Mouse (Mus musculus) ES-E14 (cell line): ENCODE measurements at regions not wholly inside any gene's neighbourhood (a gene's known extent, or its start where the extent isn't known, plus 50 kb on each side); places are given as distances from the start of the nearest gene placed in this dataset.

Experiments used
- DNase-seq: peaks from one replicate; pipeline ENCODE4 v3.0.0-alpha.2; 2013; ENCODE audit warnings: low read depth, low spot score
- H3K27ac ChIP-seq: 2 replicates; pipeline ENCODE4 v1.5.1; 2012; ENCODE audit warnings: low read depth, mild to moderate bottlenecking, low read length, moderate library complexity, mixed read lengths; ENCODE audit not compliant: poor library complexity, insufficient read depth, severe bottlenecking
- H3K36me3 ChIP-seq: 2 replicates; pipeline ENCODE4 v1.6.1; 2012; ENCODE audit warnings: mild to moderate bottlenecking, low read length, moderate library complexity, mixed read lengths; ENCODE audit not compliant: control insufficient read depth, poor library complexity, insufficient read depth, severe bottlenecking
- H3K4me1 ChIP-seq, 2 experiments: fragments of 150-350 bp in 1 of 2; sonication (generic) in 1 of 2; 2 replicates each; pipeline ENCODE4 v1.6.1; 2012; ENCODE audit warnings: low read length in 2 of 2, mild to moderate bottlenecking in 1 of 2, mixed read lengths in 1 of 2; ENCODE audit not compliant: control insufficient read depth in 2 of 2, insufficient read depth in 2 of 2, poor library complexity in 1 of 2
- H3K4me3 ChIP-seq, 2 experiments: fragments of 150-350 bp in 1 of 2; sonication (generic) in 1 of 2; 2 replicates each; pipeline ENCODE4 v1.5.1; 2012; ENCODE audit warnings: low read length in 2 of 2, low read depth in 1 of 2, mild to moderate bottlenecking in 1 of 2, mixed read lengths in 1 of 2; ENCODE audit not compliant: insufficient read depth in 1 of 2, poor library complexity in 1 of 2, severe bottlenecking in 1 of 2
- H3K9ac ChIP-seq: 2 replicates; pipeline ENCODE4 v1.6.1; 2012; ENCODE audit warnings: low read depth, mild to moderate bottlenecking, low read length, mixed read lengths; ENCODE audit not compliant: poor library complexity, insufficient read depth, severe bottlenecking
- H3K9me3 ChIP-seq: fragments of 150-350 bp; sonication (generic); 2 replicates; pipeline ENCODE4 v1.6.1; 2012; ENCODE audit warnings: low read depth, mild to moderate bottlenecking, low read length; ENCODE audit not compliant: control insufficient read depth, insufficient read depth
- CHD2 ChIP-seq: IDR thresholded peaks from 2 replicates; pipeline ENCODE4 v1.6.1; 2014; ENCODE audit warnings: mild to moderate bottlenecking, low read depth, low read length, inconsistent platforms
- HCFC1 ChIP-seq: IDR thresholded peaks from 2 replicates; pipeline ENCODE4 v1.6.1; 2012; ENCODE audit warnings: low read length, inconsistent platforms, borderline replicate concordance; ENCODE audit not compliant: insufficient read depth
- MAFK ChIP-seq: IDR thresholded peaks from 2 replicates; pipeline ENCODE4 v1.6.1; 2014; ENCODE audit warnings: mild to moderate bottlenecking, low read depth, low read length, inconsistent platforms; ENCODE audit not compliant: insufficient read depth
- ZC3H11A ChIP-seq: IDR thresholded peaks from 2 replicates; pipeline ENCODE4 v1.6.1; 2012; ENCODE audit warnings: low read depth, mild to moderate bottlenecking, inconsistent platforms, low read length, borderline replicate concordance
- ZNF384 ChIP-seq: IDR thresholded peaks from 2 replicates; pipeline ENCODE4 v1.6.1; 2012; ENCODE audit warnings: low read depth, low read length, inconsistent platforms
- in situ Hi-C, 2 experiments: fragments of 600-800 bp; cut with MboI; formaldehyde crosslinking; loops; one replicate each; pipeline ENCODE4 v1.15.1; 2025; ENCODE audit warnings: low sequenced_read_pairs in 2 of 2, inconsistent platforms in 1 of 2; ENCODE audit not compliant: unreplicated experiment in 2 of 2

- no peak for DNase-seq
- Histone ChIP-seq H3K9me3 (no peaks in the 10 kb centered on the region), H3K27ac (no peak overlapping the region), H3K9ac (no peak overlapping the region), H3K36me3 (no peaks in the 10 kb centered on the region), H3K4me3 (no peak overlapping the region), H3K4me1 (no peaks in the 10 kb centered on the region)
- in situ Hi-C loops: no loop called here
- TF ChIP-seq ZNF384: no peak
- no peak for TF ChIP-seq MAFK
- no peak for TF ChIP-seq CHD2
- TF ChIP-seq HCFC1: no peak
- TF ChIP-seq ZC3H11A: no peak
Observed at GRCm38 (mm10) chr1:118741286-118741685, 113.5 kb downstream of the Tfcp2l1 start.

- no peak for DNase-seq
- H3K4me3 ChIP-seq: no peak overlapping the region
- peaks cover 0 to 2% of the 10 kb centered on the region in 2 experiments; a peak in 1 of 4 replicates for H3K4me1 ChIP-seq
- in situ Hi-C loops: no loop called here
- TF ChIP-seq HCFC1 (no peak), CHD2 (no peak)
- no peaks in the 10 kb centered on the region for H3K9me3 ChIP-seq
- H3K36me3 ChIP-seq: no peaks in the 10 kb centered on the region
- H3K27ac ChIP-seq: no peak overlapping the region
- H3K9ac ChIP-seq: no peak overlapping the region
Observed at GRCm38 (mm10) chr1:118748196-118748595, 120.5 kb downstream of the Tfcp2l1 start.

GRCm38 (mm10) chr1:118752869-118753268, 125.1 kb downstream of the Tfcp2l1 start:
- no peaks in the 10 kb centered on the region for H3K36me3 ChIP-seq
- TF ChIP-seq ZC3H11A (no peak), HCFC1 (no peak), MAFK (no peak), CHD2 (no peak), ZNF384 (no peak)
- H3K4me1 ChIP-seq: peaks cover 3 to 8% of the 10 kb centered on the region in 2 experiments; a peak in 2 of 4 replicates
- DNase-seq: no peak
- no peaks in the 10 kb centered on the region for H3K9me3 ChIP-seq
- H3K4me3 ChIP-seq: no peak overlapping the region
- in situ Hi-C loops: loop anchor here in 1 of 2 experiments (10.0 kb wide), 1 partner anchor 188 kb away; no protein-coding TSS in a partner anchor
- no peak overlapping the region for H3K27ac ChIP-seq
- no peak overlapping the region for H3K9ac ChIP-seq

- Histone ChIP-seq H3K27ac (no peak overlapping the region), H3K36me3 (no peaks in the 10 kb centered on the region), H3K9ac (no peak overlapping the region), H3K9me3 (no peaks in the 10 kb centered on the region), H3K4me3 (no peak overlapping the region), H3K4me1 (peaks cover 3 to 6% of the 10 kb centered on the region in 2 experiments; a peak in 2 of 4 replicates)
- in situ Hi-C loops: loop anchor here (5.0 to 10.0 kb wide), 2 partner anchors 192 to 194 kb away; no protein-coding TSS in a partner anchor
- TF ChIP-seq CHD2: no peak
- TF ChIP-seq ZC3H11A: no peak
- no peak for TF ChIP-seq ZNF384
- no peak for TF ChIP-seq HCFC1
- no peak for TF ChIP-seq MAFK
- DNase-seq: no peak
Observed at GRCm38 (mm10) chr1:118756171-118756865, 128.6 kb downstream of the Tfcp2l1 start.

- Histone ChIP-seq H3K9me3 (no peaks in the 10 kb centered on the region), H3K36me3 (no peaks in the 10 kb centered on the region), H3K4me3 (no peak overlapping the region), H3K4me1 (peaks cover 3 to 6% of the 10 kb centered on the region in 2 experiments; a peak in 2 of 4 replicates), H3K9ac (no peak overlapping the region), H3K27ac (no peak overlapping the region)
- no peak for TF ChIP-seq ZC3H11A
- no peak for TF ChIP-seq HCFC1
- 0 out of 2 replicates have a peak, but pooled peaks have one; percentile 41 for TF ChIP-seq MAFK
- TF ChIP-seq CHD2: 0 out of 2 replicates have a peak, but pooled peaks have one; percentile 22
- in situ Hi-C loops: loop anchor here (5.0 to 10.0 kb wide), 2 partner anchors 193 to 195 kb away; no protein-coding TSS in a partner anchor
- no peak for DNase-seq
Observed at GRCm38 (mm10) chr1:118757340-118758030, 129.7 kb downstream of the Tfcp2l1 start.
